Mouse (Mus musculus) olfactory bulb, adult 2 months (tissue): ENCODE data around the gene Hist1h3f.

Experiments
- CTCF ChIP-seq: fragments of 200-500 bp; IDR thresholded peaks from 2 replicates; pipeline ENCODE4 v1.5.1; 2012; ENCODE audit warnings: low read depth, mild to moderate bottlenecking, low read length, moderate library complexity; ENCODE audit not compliant: insufficient read depth
- POLR2A ChIP-seq: fragments of 200-500 bp; IDR thresholded peaks from 2 replicates; pipeline ENCODE4 v1.6.1; 2012; ENCODE audit warnings: mild to moderate bottlenecking, low read depth, low read length, moderate library complexity; ENCODE audit not compliant: insufficient read depth

GRCm38 (mm10) chr13:23501511-23501910 lies 42.3 kb upstream of the Hist1h3f start:
- TF ChIP-seq CTCF = no peak
- TF ChIP-seq POLR2A = no peak
